Mouse (Mus musculus): ENCODE data around the gene Gpr4. TPM values are rescaled to one million over a fixed set of nuclear protein-coding genes. Genes with fewer than 3 reads are reported as not detected.

The Gpr4 gene
- polyA plus RNA-seq, 1 experiment from 2014 or later = 1.8 TPM

GRCm38 (mm10) chr7:19255395-19255794 lies 43.1 kb downstream of the Gpr4 start:
- H3K27ac ChIP-seq (replicated peaks; ENCODE audit: low read depth, low read length) = no peak overlapping the region
- H3K9ac ChIP-seq (replicated peaks; ENCODE audit: low read length) = no peak overlapping the region
- no peak overlapping the region for H3K4me2 ChIP-seq (ENCODE audit: low read depth, low read length)
- H3K4me1 ChIP-seq (ENCODE audit: control insufficient read depth, insufficient read depth, low read length) = no peaks in the 10 kb centered on the region
- ATAC-seq (replicated peaks; ENCODE audit: insufficient number of reproducible peaks, low FRiP score, low TSS enrichment, low read depth) = no peak
- H3K36me3 ChIP-seq (replicated peaks; ENCODE audit: control insufficient read depth, insufficient read depth, low read depth, low read length) = no peaks in the 10 kb centered on the region; the same call in none of the 2 replicates
- DNase-seq (ENCODE audit: low spot score) = no peak
- H3K27me3 ChIP-seq (ENCODE audit: control insufficient read depth, insufficient read depth, low read length) = no peaks in the 10 kb centered on the region
- no peak overlapping the region for H3K4me3 ChIP-seq (ENCODE audit: low read depth, low read length)
- WGBS = 82% methylated on average over 17 of the region's 17 CpGs
- H3K9me3 ChIP-seq (replicated peaks; ENCODE audit: control insufficient read depth, low read length) = no peaks in the 10 kb centered on the region

- Histone ChIP-seq H3K9me3 (replicated peaks; ENCODE audit: control insufficient read depth, low read length) (no peaks in the 10 kb centered on the region), H3K4me1 (ENCODE audit: control insufficient read depth, insufficient read depth, low read length) (no peaks in the 10 kb centered on the region), H3K4me3 (ENCODE audit: low read depth, low read length) (no peak overlapping the region), H3K4me2 (ENCODE audit: low read depth, low read length) (no peak overlapping the region), H3K36me3 (replicated peaks; ENCODE audit: control insufficient read depth, insufficient read depth, low read depth, low read length) (no peaks in the 10 kb centered on the region; the same call in none of the 2 replicates), H3K27ac (replicated peaks; ENCODE audit: low read depth, low read length) (no peak overlapping the region), H3K27me3 (ENCODE audit: control insufficient read depth, insufficient read depth, low read length) (no peaks in the 10 kb centered on the region), H3K9ac (replicated peaks; ENCODE audit: low read length) (no peak overlapping the region)
- DNase-seq (ENCODE audit: low spot score) (no peak), ATAC-seq (replicated peaks; ENCODE audit: insufficient number of reproducible peaks, low FRiP score, low TSS enrichment, low read depth) (no peak)
- 84% methylated on average over 7 of the region's 7 CpGs for WGBS
These were observed 44.2 kb downstream of the Gpr4 start for GRCm38 (mm10) chr7:19256567-19256966.

GRCm38 (mm10) chr7:19257390-19258022 lies 45.2 kb downstream of the Gpr4 start:
- ATAC-seq (replicated peaks; ENCODE audit: insufficient number of reproducible peaks, low FRiP score, low TSS enrichment, low read depth) = 0 out of 2 replicates have a peak, but pooled peaks have one; percentile 56
- H3K4me3 ChIP-seq (ENCODE audit: low read depth, low read length) = no peak overlapping the region
- WGBS = 41% methylated on average over 11 of the region's 11 CpGs

GRCm38 (mm10) chr7:19258336-19258735 lies 46.0 kb downstream of the Gpr4 start:
- Histone ChIP-seq H3K9ac (replicated peaks; ENCODE audit: low read length) (no peak overlapping the region), H3K27ac (replicated peaks; ENCODE audit: low read depth, low read length) (no peak overlapping the region), H3K9me3 (replicated peaks; ENCODE audit: control insufficient read depth, low read length) (no peaks in the 10 kb centered on the region), H3K27me3 (ENCODE audit: control insufficient read depth, insufficient read depth, low read length) (no peaks in the 10 kb centered on the region), H3K4me2 (ENCODE audit: low read depth, low read length) (no peak overlapping the region), H3K4me1 (ENCODE audit: control insufficient read depth, insufficient read depth, low read length) (no peaks in the 10 kb centered on the region), H3K4me3 (ENCODE audit: low read depth, low read length) (no peak overlapping the region), H3K36me3 (replicated peaks; ENCODE audit: control insufficient read depth, insufficient read depth, low read depth, low read length) (no peaks in the 10 kb centered on the region; the same call in none of the 2 replicates)
- 80% methylated on average over 3 of the region's 3 CpGs for WGBS
- ATAC-seq (replicated peaks; ENCODE audit: insufficient number of reproducible peaks, low FRiP score, low TSS enrichment, low read depth) = no peak
- no peak for DNase-seq (ENCODE audit: low spot score)

More at GRCm38 (mm10) chr7:19257390-19258022, 45.2 kb downstream of the Gpr4 start:
- DNase-seq (ENCODE audit: low spot score) = peak; percentile 74
- Histone ChIP-seq H3K27me3 (ENCODE audit: control insufficient read depth, insufficient read depth, low read length) (no peaks in the 10 kb centered on the region), H3K36me3 (replicated peaks; ENCODE audit: control insufficient read depth, insufficient read depth, low read depth, low read length) (no peaks in the 10 kb centered on the region; the same call in none of the 2 replicates), H3K9me3 (replicated peaks; ENCODE audit: control insufficient read depth, low read length) (no peaks in the 10 kb centered on the region), H3K4me2 (ENCODE audit: low read depth, low read length) (no peak overlapping the region), H3K4me1 (ENCODE audit: control insufficient read depth, insufficient read depth, low read length) (no peaks in the 10 kb centered on the region), H3K27ac (replicated peaks; ENCODE audit: low read depth, low read length) (no peak overlapping the region), H3K9ac (replicated peaks; ENCODE audit: low read length) (no peak overlapping the region)

- DNase-seq (ENCODE audit: low spot score) (no peak), ATAC-seq (replicated peaks; ENCODE audit: insufficient number of reproducible peaks, low FRiP score, low TSS enrichment, low read depth) (no peak)
- H3K27me3 ChIP-seq (ENCODE audit: control insufficient read depth, insufficient read depth, low read length) = no peaks in the 10 kb centered on the region
- H3K9me3 ChIP-seq (replicated peaks; ENCODE audit: control insufficient read depth, low read length) = no peaks in the 10 kb centered on the region
- H3K4me3 ChIP-seq (ENCODE audit: low read depth, low read length) = no peak overlapping the region
- no peak overlapping the region for H3K27ac ChIP-seq (replicated peaks; ENCODE audit: low read depth, low read length)
- no peak overlapping the region for H3K9ac ChIP-seq (replicated peaks; ENCODE audit: low read length)
- peaks cover 3% of the 10 kb centered on the region; the same call in 1 of the 2 replicates for H3K36me3 ChIP-seq (replicated peaks; ENCODE audit: control insufficient read depth, insufficient read depth, low read depth, low read length)
- H3K4me2 ChIP-seq (ENCODE audit: low read depth, low read length) = no peak overlapping the region
- H3K4me1 ChIP-seq (ENCODE audit: control insufficient read depth, insufficient read depth, low read length) = peaks cover 3% of the 10 kb centered on the region; the same call in 1 of the 2 replicates
- 74% methylated on average over 7 of the region's 7 CpGs for WGBS
These were observed 52.8 kb downstream of the Gpr4 start for GRCm38 (mm10) chr7:19265147-19265546.

- DNase-seq (ENCODE audit: low spot score) = no peak
- Histone ChIP-seq H3K4me1 (ENCODE audit: control insufficient read depth, insufficient read depth, low read length) (peaks cover 9% of the 10 kb centered on the region), H3K36me3 (replicated peaks; ENCODE audit: control insufficient read depth, insufficient read depth, low read depth, low read length) (peaks cover 3% of the 10 kb centered on the region; the same call in 1 of the 2 replicates), H3K9me3 (replicated peaks; ENCODE audit: control insufficient read depth, low read length) (no peaks in the 10 kb centered on the region), H3K4me3 (ENCODE audit: low read depth, low read length) (no peak overlapping the region), H3K27me3 (ENCODE audit: control insufficient read depth, insufficient read depth, low read length) (no peaks in the 10 kb centered on the region), H3K4me2 (ENCODE audit: low read depth, low read length) (no peak overlapping the region), H3K27ac (replicated peaks; ENCODE audit: low read depth, low read length) (no peak overlapping the region), H3K9ac (replicated peaks; ENCODE audit: low read length) (no peak overlapping the region)
- no peak for ATAC-seq (replicated peaks; ENCODE audit: insufficient number of reproducible peaks, low FRiP score, low TSS enrichment, low read depth)
- 84% methylated on average over 10 of the region's 10 CpGs for WGBS
These were observed 53.8 kb downstream of the Gpr4 start for GRCm38 (mm10) chr7:19265928-19266822.

- Histone ChIP-seq H3K9me3 (replicated peaks; ENCODE audit: control insufficient read depth, low read length) (no peaks in the 10 kb centered on the region), H3K9ac (replicated peaks; ENCODE audit: low read length) (no peak overlapping the region), H3K36me3 (replicated peaks; ENCODE audit: control insufficient read depth, insufficient read depth, low read depth, low read length) (peaks cover 3% of the 10 kb centered on the region; the same call in 1 of the 2 replicates), H3K4me2 (ENCODE audit: low read depth, low read length) (no peak overlapping the region), H3K27ac (replicated peaks; ENCODE audit: low read depth, low read length) (0 out of 2 replicates have a peak overlapping the region, but pooled peaks have one; percentile 20), H3K4me1 (ENCODE audit: control insufficient read depth, insufficient read depth, low read length) (peaks cover 9% of the 10 kb centered on the region), H3K27me3 (ENCODE audit: control insufficient read depth, insufficient read depth, low read length) (no peaks in the 10 kb centered on the region), H3K4me3 (ENCODE audit: low read depth, low read length) (no peak overlapping the region)
- ATAC-seq (replicated peaks; ENCODE audit: insufficient number of reproducible peaks, low FRiP score, low TSS enrichment, low read depth) (no peak), DNase-seq (ENCODE audit: low spot score) (no peak)
- 69% methylated on average over 10 of the region's 10 CpGs for WGBS
These were observed 54.7 kb downstream of the Gpr4 start for GRCm38 (mm10) chr7:19267051-19267450.
